Mouse (Mus musculus) forebrain, embryonic 14.5 days (tissue): ENCODE measurements at regions not wholly inside any gene's neighbourhood (a gene's known extent, or its start where the extent isn't known, plus 50 kb on each side); places are given as distances from the start of the nearest gene placed in this dataset.

Experiments used
- ATAC-seq: fragments of 200-750 bp; cut with Nextera tagmentation; 2 replicates; pipeline ENCODE4 v1.8.0; 2017; ENCODE audit warnings: mild to moderate bottlenecking, moderate library complexity
- DNase-seq: peaks from one replicate; pipeline ENCODE4 v3.0.0-alpha.2; 2015; ENCODE audit warnings: low spot score
- H3K27ac ChIP-seq: fragments of 300-500 bp; sonication (generic); 2 replicates; pipeline ENCODE4 v1.5.1; 2014; ENCODE audit warnings: low read depth, mild to moderate bottlenecking, control low read depth, low read length, moderate library complexity
- H3K27me3 ChIP-seq: fragments of 300-500 bp; sonication (generic); replicated peaks from 2 replicates; pipeline ENCODE4 v1.6.1; 2014; ENCODE audit warnings: low read length, control low read depth, mixed read lengths; ENCODE audit not compliant: control insufficient read depth, insufficient read depth
- H3K36me3 ChIP-seq: fragments of 300-500 bp; sonication (generic); 2 replicates; pipeline ENCODE4 v1.6.1; 2014; ENCODE audit warnings: low read length, control low read depth; ENCODE audit not compliant: control insufficient read depth, insufficient read depth
- H3K4me1 ChIP-seq: fragments of 300-500 bp; sonication (generic); 2 replicates; pipeline ENCODE4 v1.6.1; 2014; ENCODE audit warnings: antibody characterized with exemption, low read length, control low read depth; ENCODE audit not compliant: control insufficient read depth, insufficient read depth
- H3K4me2 ChIP-seq: fragments of 300-500 bp; sonication (generic); 2 replicates; pipeline ENCODE4 v1.6.1; 2014; ENCODE audit warnings: mild to moderate bottlenecking, control low read depth, low read length
- H3K4me3 ChIP-seq: fragments of 300-500 bp; sonication (generic); 2 replicates; pipeline ENCODE4 v1.5.1; 2014; ENCODE audit warnings: low read depth, low read length, control low read depth
- H3K9ac ChIP-seq: fragments of 300-500 bp; sonication (generic); 2 replicates; pipeline ENCODE4 v1.6.1; 2014; ENCODE audit warnings: mild to moderate bottlenecking, low read length, control low read depth, moderate library complexity
- H3K9me3 ChIP-seq: fragments of 300-500 bp; sonication (generic); replicated peaks from 2 replicates; pipeline ENCODE4 v1.6.1; 2016; ENCODE audit warnings: low read length, control low read depth, mixed read lengths; ENCODE audit not compliant: control insufficient read depth
- WGBS: fragments of 180-500 bp; shearing (Covaris S2); extraction: QIAGEN DNeasy Blood & Tissue Kit; methylation state at CpG from one replicate; pipeline ENCODE4 v1.1.7; 2014; 5-methylcytosine and 5-hydroxymethylcytosine counted together

DNA sequence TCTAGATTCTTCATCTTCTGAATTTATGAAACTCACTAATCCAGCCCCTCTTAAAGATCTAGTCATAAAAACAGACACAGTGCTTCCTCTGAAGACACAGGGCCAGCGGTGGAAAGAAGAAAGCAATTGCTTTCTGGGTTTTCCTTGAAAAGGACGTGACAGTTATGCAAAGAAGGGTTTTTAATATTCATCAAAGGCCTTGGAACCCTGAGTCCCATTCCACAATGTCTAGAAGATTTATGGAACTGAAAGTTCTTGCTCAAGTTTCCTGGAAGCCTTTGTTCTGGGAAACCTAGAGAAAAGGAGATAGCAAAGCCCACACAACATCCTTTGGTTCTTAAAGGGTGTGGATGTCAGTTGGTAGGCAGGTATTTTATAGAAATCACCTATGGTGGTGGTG lies 346.0 kb downstream of the Gm45692 start:
- no peaks in the 10 kb centered on the region for H3K36me3 ChIP-seq
- H3K4me2 ChIP-seq = no peak overlapping the region
- H3K27me3 ChIP-seq = peaks cover 19% of the 10 kb centered on the region
- H3K9me3 ChIP-seq = no peaks in the 10 kb centered on the region
- DNase-seq (no peak), ATAC-seq (no peak)
- no peak overlapping the region for H3K27ac ChIP-seq
- no peak overlapping the region for H3K9ac ChIP-seq
- no peak overlapping the region for H3K4me3 ChIP-seq
- 79% methylated on average over 2 of the region's 2 CpGs for WGBS
- H3K4me1 ChIP-seq = 0 out of 2 replicates have a peak, but pooled peaks cover 4% of the 10 kb centered on the region

DNA sequence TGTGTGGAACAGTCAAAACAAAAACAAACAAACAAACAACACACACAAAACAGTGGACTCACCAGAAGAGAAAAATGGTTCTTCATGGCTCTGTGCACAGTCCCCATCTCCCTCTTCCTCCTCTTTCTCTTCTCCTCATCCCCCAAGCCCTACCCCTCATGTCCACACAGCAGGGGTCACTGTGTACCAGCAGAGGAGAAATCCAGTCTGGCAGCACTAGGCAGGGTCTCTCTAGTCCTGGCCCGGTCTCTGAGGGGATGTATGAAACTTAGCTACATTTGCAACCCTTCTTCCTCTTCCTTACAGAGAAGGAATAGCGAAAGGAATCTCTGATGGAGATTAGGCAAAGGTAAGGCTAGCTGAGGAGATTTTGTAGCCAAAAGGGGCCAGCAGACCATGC lies 349.1 kb downstream of the Gm45692 start:
- ATAC-seq (no peak), DNase-seq (no peak)
- Histone ChIP-seq H3K9ac (no peak overlapping the region), H3K27me3 (peaks cover 29% of the 10 kb centered on the region), H3K9me3 (no peaks in the 10 kb centered on the region), H3K4me1 (peaks cover 20% of the 10 kb centered on the region), H3K4me3 (no peak overlapping the region), H3K27ac (no peak overlapping the region), H3K36me3 (no peaks in the 10 kb centered on the region), H3K4me2 (no peak overlapping the region)
- WGBS = 79% methylated on average over 2 of the region's 2 CpGs

DNA sequence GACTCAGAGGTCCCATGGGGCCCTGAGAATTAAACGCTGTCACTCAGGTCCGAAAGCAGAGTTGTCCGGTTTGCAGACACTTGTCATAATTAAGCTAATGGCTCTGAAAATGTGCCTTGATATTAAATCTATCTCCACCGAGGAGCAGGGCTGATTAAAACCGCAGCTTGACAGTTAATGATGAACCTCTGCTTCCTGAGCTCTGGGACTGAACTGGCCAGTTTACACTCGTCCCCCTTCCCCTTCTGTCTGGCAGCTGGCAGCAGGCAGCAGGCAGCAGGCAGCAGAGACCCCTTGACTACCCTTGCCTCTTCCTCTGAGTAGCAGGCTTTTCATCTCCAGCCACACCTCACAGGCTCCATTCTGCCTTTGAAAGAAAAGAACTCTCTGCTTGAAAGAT lies 350.4 kb downstream of the Gm45692 start:
- peaks cover 29% of the 10 kb centered on the region for H3K27me3 ChIP-seq
- H3K27ac ChIP-seq = no peak overlapping the region

DNA sequence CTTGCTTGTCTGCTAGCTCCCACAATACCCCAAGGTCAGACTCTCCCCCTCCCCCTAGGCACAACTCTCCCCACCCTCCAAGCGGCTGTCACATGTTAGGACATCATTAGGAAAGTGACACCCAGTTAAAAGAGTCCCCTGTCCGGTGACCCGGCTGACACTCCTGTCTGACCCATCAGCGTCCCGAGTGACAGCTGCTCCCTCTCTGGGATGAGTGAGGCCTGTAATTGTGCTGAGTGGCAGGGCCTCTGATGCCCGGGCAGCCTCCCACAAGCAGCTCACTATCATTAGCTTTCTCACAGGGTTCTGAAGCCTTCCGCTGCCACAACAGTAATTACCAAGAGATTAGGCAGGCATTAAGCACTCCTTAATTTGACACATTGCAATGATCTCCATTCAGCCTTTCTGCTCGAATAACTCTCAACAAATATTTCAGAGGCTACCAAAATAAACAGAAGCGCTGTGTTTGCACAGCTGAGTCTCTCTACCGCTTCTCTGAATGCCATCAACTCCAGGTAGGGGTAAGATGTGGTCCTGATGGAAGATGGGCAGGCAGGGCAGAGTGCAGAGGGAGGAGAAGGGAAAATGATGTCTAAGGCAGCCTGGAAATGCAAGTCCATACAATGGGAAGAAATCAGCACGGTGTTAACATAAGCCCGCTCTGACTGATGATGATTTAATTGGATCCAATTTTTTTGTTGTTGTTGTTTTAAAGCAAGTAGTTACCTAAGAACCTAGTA lies 352.6 kb downstream of the Gm45692 start:
- H3K9ac ChIP-seq = no peak overlapping the region
- peak; percentile 89 for DNase-seq

More for the DNA sequence above, 350.4 kb downstream of the Gm45692 start:
- Histone ChIP-seq H3K9ac (no peak overlapping the region), H3K4me3 (no peak overlapping the region), H3K9me3 (no peaks in the 10 kb centered on the region), H3K4me2 (no peak overlapping the region), H3K36me3 (no peaks in the 10 kb centered on the region), H3K4me1 (peaks cover 20% of the 10 kb centered on the region)
- ATAC-seq (no peak), DNase-seq (no peak)
- WGBS = 62% methylated on average over 6 of the region's 6 CpGs

DNA sequence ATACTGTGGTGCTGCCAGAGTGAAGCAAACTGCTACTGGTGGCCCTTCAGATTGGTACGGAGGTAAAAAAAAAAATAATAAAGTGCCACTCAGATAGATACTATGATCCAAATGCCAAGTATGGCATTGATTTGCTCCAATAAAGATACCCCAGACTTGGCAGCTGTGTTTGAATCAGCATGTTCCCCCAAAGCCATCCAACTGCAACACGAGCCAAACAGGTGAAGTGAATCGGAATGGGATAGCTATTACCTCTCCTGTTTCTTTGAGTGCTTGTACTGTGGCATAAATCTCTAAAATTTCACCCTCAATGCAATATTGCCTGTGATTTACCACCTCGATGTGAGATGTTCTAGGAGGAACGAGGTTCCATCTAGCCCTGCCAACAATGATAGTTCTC lies 365.4 kb downstream of the Gm45692 start:
- ATAC-seq (no peak), DNase-seq (no peak)
- Histone ChIP-seq H3K9me3 (no peaks in the 10 kb centered on the region), H3K27ac (no peak overlapping the region), H3K36me3 (no peaks in the 10 kb centered on the region), H3K9ac (no peak overlapping the region), H3K4me1 (0 out of 2 replicates have a peak, but pooled peaks cover 3% of the 10 kb centered on the region), H3K4me3 (no peak overlapping the region), H3K27me3 (no peaks in the 10 kb centered on the region), H3K4me2 (no peak overlapping the region)
- 92% methylated on average over 5 of the region's 5 CpGs for WGBS

More for the DNA sequence above, 352.6 kb downstream of the Gm45692 start:
- Histone ChIP-seq H3K4me2 (no peak overlapping the region), H3K9me3 (no peaks in the 10 kb centered on the region), H3K27ac (no peak overlapping the region), H3K4me1 (peaks cover 20% of the 10 kb centered on the region), H3K4me3 (no peak overlapping the region), H3K27me3 (peaks cover 39% of the 10 kb centered on the region), H3K36me3 (no peaks in the 10 kb centered on the region)
- WGBS = 3% methylated on average over 12 of the region's 12 CpGs
- peak; percentile 91 for ATAC-seq

DNA sequence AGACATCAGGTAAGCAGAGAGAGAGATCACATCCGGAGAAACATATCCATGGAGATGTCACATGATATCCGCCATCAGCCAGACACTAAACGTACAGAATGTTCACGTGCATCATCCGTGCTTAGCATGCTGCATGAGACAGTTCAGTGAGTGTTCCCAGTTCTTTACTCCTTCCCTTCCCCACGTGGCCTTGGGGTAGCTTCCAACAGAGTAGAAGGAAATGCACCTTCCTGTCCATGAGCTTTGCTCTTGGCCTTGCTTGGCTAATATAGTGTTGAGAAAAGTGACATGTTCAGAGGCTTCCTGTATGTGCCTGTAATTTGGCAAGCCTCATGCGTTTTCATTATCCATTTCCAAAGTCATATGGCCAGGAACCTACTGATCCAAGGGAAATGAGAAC lies 368.5 kb downstream of the Gm45692 start:
- H3K4me1 ChIP-seq = 0 out of 2 replicates have a peak, but pooled peaks cover 3% of the 10 kb centered on the region
- no peaks in the 10 kb centered on the region for H3K27me3 ChIP-seq
- no peaks in the 10 kb centered on the region for H3K9me3 ChIP-seq
- no peak for ATAC-seq
- H3K27ac ChIP-seq = no peak overlapping the region
- H3K36me3 ChIP-seq = no peaks in the 10 kb centered on the region
- H3K9ac ChIP-seq = no peak overlapping the region
- no peak overlapping the region for H3K4me3 ChIP-seq
- DNase-seq = no peak
- WGBS = 86% methylated on average over 7 of the region's 7 CpGs
- H3K4me2 ChIP-seq = no peak overlapping the region

DNA sequence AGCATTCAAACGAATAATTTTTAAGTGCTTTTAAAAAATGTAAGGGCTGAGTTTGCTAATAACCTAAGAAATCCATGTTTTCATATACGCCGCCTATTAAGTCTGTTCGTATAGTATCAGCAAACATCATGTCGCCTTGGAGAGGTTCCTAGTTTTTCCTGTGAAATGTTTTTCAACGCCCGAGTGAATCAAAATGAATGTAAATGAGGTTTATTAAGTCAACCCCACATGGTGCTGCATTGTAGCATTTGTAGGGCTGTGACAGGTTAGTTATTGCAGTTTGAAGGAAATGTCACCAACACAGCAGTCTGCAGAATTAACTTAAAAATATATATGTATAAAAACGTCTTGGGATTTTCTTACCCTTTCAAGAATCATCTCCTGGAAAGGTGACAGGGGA lies 369.3 kb downstream of the Gm45692 start:
- no peak overlapping the region for H3K4me2 ChIP-seq
- no peaks in the 10 kb centered on the region for H3K27me3 ChIP-seq
- no peaks in the 10 kb centered on the region for H3K9me3 ChIP-seq
- H3K9ac ChIP-seq = no peak overlapping the region
- H3K27ac ChIP-seq = no peak overlapping the region
- DNase-seq (peak; percentile 77), ATAC-seq (peak; percentile 37; the same call in 1 of the 2 replicates)
- H3K4me3 ChIP-seq = no peak overlapping the region
- WGBS = 41% methylated on average over 8 of the region's 8 CpGs
- H3K4me1 ChIP-seq = 0 out of 2 replicates have a peak, but pooled peaks cover 3% of the 10 kb centered on the region
- H3K36me3 ChIP-seq = no peaks in the 10 kb centered on the region

DNA sequence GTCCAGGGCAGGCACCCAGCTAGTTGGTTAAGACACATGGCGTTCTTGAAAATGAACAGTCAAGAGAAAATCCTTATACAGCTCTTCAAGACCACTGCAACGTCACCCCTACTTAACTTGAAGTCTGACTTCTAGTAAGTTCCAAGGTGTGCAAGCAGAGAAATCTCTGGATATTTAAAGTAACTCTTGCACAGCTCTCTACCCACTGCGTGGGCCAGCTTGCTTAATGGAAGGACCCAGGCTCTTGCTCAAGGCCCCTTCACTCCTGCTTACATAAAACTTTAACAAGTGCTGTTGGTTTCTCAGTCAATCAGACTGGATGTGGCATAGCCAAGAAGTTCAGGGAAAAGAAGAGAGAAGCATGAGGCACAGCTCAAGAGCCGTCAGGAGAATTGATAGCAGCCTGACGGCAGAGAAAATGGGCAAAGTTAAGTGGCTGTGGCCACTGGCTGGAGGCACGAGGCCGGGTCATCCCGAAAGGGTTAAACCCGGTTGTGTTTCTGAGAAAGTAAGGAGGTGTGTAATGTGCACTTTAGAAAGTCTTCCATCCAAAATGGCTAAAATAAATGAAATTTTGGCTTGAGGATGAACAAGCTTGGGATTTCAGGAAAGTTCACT lies 382.0 kb downstream of the Gm45692 start:
- Histone ChIP-seq H3K4me1 (no peaks in the 10 kb centered on the region), H3K27ac (no peak overlapping the region), H3K36me3 (no peaks in the 10 kb centered on the region), H3K9me3 (no peaks in the 10 kb centered on the region), H3K27me3 (no peaks in the 10 kb centered on the region), H3K4me3 (no peak overlapping the region), H3K4me2 (no peak overlapping the region), H3K9ac (no peak overlapping the region)
- WGBS = 91% methylated on average over 9 of the region's 9 CpGs
- ATAC-seq (no peak), DNase-seq (no peak)
